Mouse (Mus musculus) midbrain, embryonic 11.5 days (tissue): Measurements from ENCODE around the gene Madd. TPM values are rescaled to one million over a fixed set of nuclear protein-coding genes. Genes with fewer than 3 reads are reported as not detected.
"Not testable (repeated sequence)": the region's sequence is repeated elsewhere in the genome, so short reads cannot be mapped to it uniquely, and the experiment has no call there.

Source experiments
- ATAC-seq: fragments of 200-750 bp; cut with Nextera tagmentation; 2 replicates; pipeline ENCODE4 v1.8.0; 2017; ENCODE audit warnings: moderate TSS enrichment, moderate library complexity; ENCODE audit not compliant: low FRiP score
- DNase-seq: peaks from one replicate; pipeline ENCODE4 v3.0.0; 2015; ENCODE audit warnings: low spot score; ENCODE audit errors: missing footprints
- H3K27ac ChIP-seq: fragments of 300-500 bp; sonication (generic); 2 replicates; pipeline ENCODE4 v1.5.1; 2014; ENCODE audit warnings: low read depth, low read length
- H3K27me3 ChIP-seq: fragments of 300-500 bp; sonication (generic); 2 replicates; pipeline ENCODE4 v1.6.1; 2014; ENCODE audit warnings: mild to moderate bottlenecking, low read length, moderate library complexity, mixed read lengths; ENCODE audit not compliant: control insufficient read depth, insufficient read depth
- H3K36me3 ChIP-seq: fragments of 300-500 bp; sonication (generic); 2 replicates; pipeline ENCODE4 v1.6.1; 2014; ENCODE audit warnings: mild to moderate bottlenecking, low read length, moderate library complexity, mixed read lengths; ENCODE audit not compliant: control insufficient read depth, insufficient read depth
- H3K4me1 ChIP-seq: fragments of 300-500 bp; sonication (generic); 2 replicates; pipeline ENCODE4 v1.6.1; 2014; ENCODE audit warnings: low read length; ENCODE audit not compliant: control insufficient read depth, insufficient read depth
- H3K4me2 ChIP-seq: fragments of 300-500 bp; sonication (generic); 2 replicates; pipeline ENCODE4 v1.6.1; 2014; ENCODE audit warnings: mild to moderate bottlenecking, moderate library complexity
- H3K4me3 ChIP-seq: fragments of 300-500 bp; sonication (generic); 2 replicates; pipeline ENCODE4 v1.5.1; 2014; ENCODE audit warnings: low read depth, low read length
- H3K9ac ChIP-seq: fragments of 300-500 bp; sonication (generic); 2 replicates; pipeline ENCODE4 v1.6.1; 2014; ENCODE audit warnings: low read length
- H3K9me3 ChIP-seq: fragments of 300-500 bp; sonication (generic); 2 replicates; pipeline ENCODE4 v1.6.1; 2016; ENCODE audit warnings: low read length; ENCODE audit not compliant: control insufficient read depth
- WGBS: fragments of 180-500 bp; shearing (Covaris S2); extraction: QIAGEN DNeasy Blood & Tissue Kit; methylation state at CpG from one replicate; pipeline ENCODE4 v1.1.7; 2014; 5-methylcytosine and 5-hydroxymethylcytosine counted together
- polyA plus RNA-seq: library from polyadenylated mRNA; unstranded; fragments of >200 nt; fragmentation: Nextera tagmentation; extraction: Ambion mirVana; gene quantifications from 2 replicates; pipeline ENCODE4 v1.2.1, GENCODE M21; 2014

The Madd gene
- polyA plus RNA-seq, 1 experiment from 2014 or later, result 17.3 TPM

DNA sequence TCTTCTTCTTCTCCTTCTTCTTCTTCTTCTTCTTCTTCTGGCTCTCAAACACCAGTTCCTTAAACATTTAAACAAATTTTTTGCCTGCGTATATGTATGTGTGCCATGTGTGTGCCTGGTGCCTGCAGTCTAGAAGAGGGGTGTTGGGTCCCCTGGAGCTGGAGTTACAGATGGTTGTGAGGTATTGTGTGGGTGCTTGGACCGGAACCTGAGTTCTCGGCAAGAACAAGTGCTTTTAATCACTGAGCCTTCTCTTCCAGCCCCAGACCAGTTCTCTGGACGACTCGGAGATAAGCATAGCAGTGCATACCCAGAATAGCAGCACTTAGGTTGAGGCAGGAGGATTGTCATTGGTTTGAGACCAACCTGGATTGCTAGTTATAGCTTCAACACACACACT lies 66.8 kb downstream of the Madd start:
- ATAC-seq (no peak), DNase-seq (no peak)
- H3K9me3 ChIP-seq, result no peaks in the 10 kb centered on the region
- 81% methylated on average over 5 of the region's 5 CpGs for WGBS
- no peaks in the 10 kb centered on the region for H3K4me1 ChIP-seq
- no peak overlapping the region for H3K4me2 ChIP-seq
- H3K36me3 ChIP-seq, result no peaks in the 10 kb centered on the region
- no peak overlapping the region for H3K4me3 ChIP-seq
- H3K27ac ChIP-seq, result no peak overlapping the region
- no peak overlapping the region for H3K9ac ChIP-seq
- no peaks in the 10 kb centered on the region for H3K27me3 ChIP-seq

GRCm38 (mm10) chr2:91115578-91115970 lies 68.1 kb downstream of the Madd start:
- 37% methylated on average over 12 of the region's 12 CpGs for WGBS
- peak overlapping the region; percentile 70 for H3K4me2 ChIP-seq
- ATAC-seq, result no peak
- H3K4me1 ChIP-seq, result no peaks in the 10 kb centered on the region
- no peak overlapping the region for H3K27ac ChIP-seq
- peak overlapping the region; percentile 31 for H3K4me3 ChIP-seq
- peak overlapping the region; percentile 47 for H3K9ac ChIP-seq
- no peaks in the 10 kb centered on the region for H3K27me3 ChIP-seq
- peak; percentile 91 for DNase-seq
- H3K36me3 ChIP-seq, result no peaks in the 10 kb centered on the region
- H3K9me3 ChIP-seq, result no peaks in the 10 kb centered on the region

- H3K4me3 ChIP-seq, result peak overlapping the region; percentile 31
- H3K36me3 ChIP-seq, result no peaks in the 10 kb centered on the region
- ATAC-seq (peak; percentile 88), DNase-seq (peak; percentile 99)
- no peaks in the 10 kb centered on the region for H3K9me3 ChIP-seq
- peak overlapping the region; percentile 47 for H3K9ac ChIP-seq
- H3K4me1 ChIP-seq, result no peaks in the 10 kb centered on the region
- no peaks in the 10 kb centered on the region for H3K27me3 ChIP-seq
- WGBS, result 5% methylated on average over 42 of the region's 42 CpGs
- peak overlapping the region; percentile 70 for H3K4me2 ChIP-seq
- H3K27ac ChIP-seq, result no peak overlapping the region
These were observed 68.7 kb downstream of the Madd start for GRCm38 (mm10) chr2:91114781-91115577.

DNA sequence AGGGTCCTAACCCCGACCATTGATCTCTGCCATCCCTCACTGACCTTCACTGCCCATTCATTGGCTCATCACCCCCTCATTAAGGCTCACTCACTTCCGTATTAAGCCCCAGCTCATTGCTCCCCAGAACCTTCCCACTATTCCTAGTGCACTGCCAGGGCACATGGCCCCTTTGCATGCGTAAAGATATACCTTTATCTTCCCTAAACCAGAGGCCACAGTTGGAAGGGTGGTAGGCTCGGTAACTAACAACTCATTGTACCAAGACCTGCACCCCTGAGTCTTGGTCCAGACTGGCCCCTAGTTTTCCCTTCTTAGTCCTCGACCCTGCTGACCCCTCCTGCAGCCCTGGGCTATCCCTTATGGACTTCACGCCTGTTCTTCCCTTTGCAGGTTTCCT lies 69.8 kb downstream of the Madd start:
- Histone ChIP-seq H3K27me3 (no peaks in the 10 kb centered on the region), H3K27ac (no peak overlapping the region), H3K9me3 (no peaks in the 10 kb centered on the region), H3K36me3 (no peaks in the 10 kb centered on the region), H3K4me1 (no peaks in the 10 kb centered on the region), H3K9ac (no peak overlapping the region), H3K4me3 (no peak overlapping the region), H3K4me2 (no peak overlapping the region)
- 73% methylated on average over 6 of the region's 6 CpGs for WGBS
- ATAC-seq (no peak), DNase-seq (no peak)

DNA sequence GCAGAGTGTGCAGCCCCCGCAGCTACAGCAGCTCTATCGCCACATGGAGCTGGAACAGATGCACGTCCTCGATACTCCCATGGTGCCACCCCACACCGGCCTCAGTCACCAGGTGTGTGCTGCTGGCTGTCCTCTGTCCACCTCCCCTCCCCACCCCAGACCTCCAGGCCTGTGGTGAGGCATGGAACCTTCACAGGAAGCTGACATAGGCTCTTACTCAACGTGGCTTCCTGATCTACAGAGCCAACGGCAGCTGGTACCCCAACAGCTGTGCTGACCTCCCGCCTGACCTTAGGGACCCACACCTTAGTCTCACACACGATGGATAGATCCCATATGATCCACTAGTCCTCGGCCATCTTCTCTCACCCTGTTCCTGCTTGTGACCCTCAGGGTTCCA lies 70.3 kb downstream of the Madd start:
- no peaks in the 10 kb centered on the region for H3K9me3 ChIP-seq
- no peaks in the 10 kb centered on the region for H3K36me3 ChIP-seq
- no peaks in the 10 kb centered on the region for H3K4me1 ChIP-seq
- H3K9ac ChIP-seq, result no peak overlapping the region
- H3K27ac ChIP-seq, result no peak overlapping the region
- no peak overlapping the region for H3K4me2 ChIP-seq
- DNase-seq (no peak), ATAC-seq (no peak)
- no peak overlapping the region for H3K4me3 ChIP-seq
- no peaks in the 10 kb centered on the region for H3K27me3 ChIP-seq
- 84% methylated on average over 10 of the region's 10 CpGs for WGBS

- H3K36me3 ChIP-seq, result no peaks in the 10 kb centered on the region
- no peak for ATAC-seq
These were observed 71.1 kb downstream of the Madd start for GRCm38 (mm10) chr2:91112491-91112890.

DNA sequence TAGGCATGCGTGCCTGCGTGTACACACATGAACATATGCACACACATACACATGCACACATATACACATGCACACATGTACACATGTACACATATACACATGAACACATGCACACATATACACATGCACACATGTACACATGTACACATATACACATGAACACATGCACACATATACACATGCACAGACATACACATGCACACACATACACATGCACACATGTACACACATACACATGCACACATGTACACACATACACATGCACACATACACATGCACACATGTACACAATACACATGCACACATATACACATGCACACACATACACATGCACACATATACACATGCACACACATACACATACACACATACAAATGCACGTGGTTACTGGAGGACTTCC lies 71.8 kb downstream of the Madd start:
- H3K27me3 ChIP-seq, H3K36me3 ChIP-seq, H3K27ac ChIP-seq, H3K4me2 ChIP-seq, ATAC-seq, H3K4me3 ChIP-seq, H3K4me1 ChIP-seq, H3K9ac ChIP-seq, DNase-seq, H3K9me3 ChIP-seq: not testable (repeated sequence)
- 88% methylated on average over 3 of the region's 3 CpGs for WGBS

More at GRCm38 (mm10) chr2:91112491-91112890, 71.1 kb downstream of the Madd start:
- Histone ChIP-seq H3K9ac (no peak overlapping the region), H3K4me2 (no peak overlapping the region), H3K27ac (no peak overlapping the region), H3K4me3 (no peak overlapping the region), H3K4me1 (no peaks in the 10 kb centered on the region), H3K9me3 (no peaks in the 10 kb centered on the region), H3K27me3 (no peaks in the 10 kb centered on the region)
- no peak for DNase-seq
- 53% methylated on average over 4 of the region's 4 CpGs for WGBS

DNA sequence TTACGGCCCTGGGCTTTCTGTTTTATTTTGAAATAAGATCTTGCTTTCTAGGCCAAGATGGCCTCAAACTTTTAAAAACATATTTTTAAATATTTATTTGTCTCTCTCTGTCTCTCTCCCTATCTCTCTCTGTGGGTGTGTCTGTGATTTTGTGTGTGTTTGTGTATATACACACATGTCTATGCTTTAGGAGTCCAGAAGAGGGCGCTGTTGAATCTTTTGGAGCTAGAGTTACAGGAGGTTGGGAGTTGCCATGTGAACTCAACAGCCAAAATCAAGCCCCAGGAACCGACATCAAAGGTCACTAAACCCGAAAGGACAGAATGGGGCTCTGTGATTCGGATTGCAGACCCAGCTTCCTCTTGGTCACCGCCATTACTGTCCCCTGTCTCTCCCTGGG lies 73.2 kb downstream of the Madd start:
- no peak for DNase-seq
- no peak for ATAC-seq
- Histone ChIP-seq H3K27ac (no peak overlapping the region), H3K36me3 (no peaks in the 10 kb centered on the region), H3K4me3 (no peak overlapping the region), H3K27me3 (no peaks in the 10 kb centered on the region), H3K9ac (no peak overlapping the region), H3K9me3 (no peaks in the 10 kb centered on the region), H3K4me2 (no peak overlapping the region), H3K4me1 (no peaks in the 10 kb centered on the region)
- WGBS, result 78% methylated on average over 6 of the region's 6 CpGs

DNA sequence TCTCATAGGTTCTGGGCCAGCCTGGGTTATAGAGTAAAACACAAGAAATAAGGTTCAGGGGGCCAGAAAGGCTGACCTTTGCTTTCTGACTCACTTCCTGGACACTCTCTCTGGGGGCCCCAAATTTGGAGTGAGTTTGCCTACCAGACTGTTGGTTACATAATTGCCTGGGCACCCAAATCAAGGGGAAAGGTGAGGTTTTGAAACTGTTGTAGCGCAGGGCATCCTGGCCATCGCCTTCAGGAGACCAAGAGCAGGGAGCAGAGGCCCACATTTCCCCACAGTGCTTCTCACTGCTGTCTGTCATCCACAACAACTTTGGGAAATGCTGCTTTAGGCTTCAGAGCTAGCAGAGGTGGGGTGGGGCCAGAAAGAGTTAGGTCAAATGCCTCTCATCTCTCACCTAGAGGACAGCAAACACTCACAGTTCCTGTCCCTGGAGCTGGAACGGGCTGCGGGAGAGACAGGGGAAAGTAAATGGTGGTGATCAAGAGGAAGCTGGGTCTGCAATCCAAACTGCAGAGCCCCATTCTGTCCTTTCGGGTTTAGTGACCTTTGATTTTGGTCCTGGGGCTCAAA lies 73.7 kb downstream of the Madd start:
- no peak overlapping the region for H3K4me2 ChIP-seq
- DNase-seq, result no peak
- no peak overlapping the region for H3K4me3 ChIP-seq
- no peak for ATAC-seq
- H3K9me3 ChIP-seq, result no peaks in the 10 kb centered on the region
- H3K27ac ChIP-seq, result no peak overlapping the region
- H3K9ac ChIP-seq, result no peak overlapping the region
- WGBS, result 89% methylated on average over 5 of the region's 5 CpGs
- no peaks in the 10 kb centered on the region for H3K27me3 ChIP-seq
- H3K4me1 ChIP-seq, result no peaks in the 10 kb centered on the region
- no peaks in the 10 kb centered on the region for H3K36me3 ChIP-seq
